ENCODE assay signal across 9 mouse cellular contexts in the genomic region with DNA sequence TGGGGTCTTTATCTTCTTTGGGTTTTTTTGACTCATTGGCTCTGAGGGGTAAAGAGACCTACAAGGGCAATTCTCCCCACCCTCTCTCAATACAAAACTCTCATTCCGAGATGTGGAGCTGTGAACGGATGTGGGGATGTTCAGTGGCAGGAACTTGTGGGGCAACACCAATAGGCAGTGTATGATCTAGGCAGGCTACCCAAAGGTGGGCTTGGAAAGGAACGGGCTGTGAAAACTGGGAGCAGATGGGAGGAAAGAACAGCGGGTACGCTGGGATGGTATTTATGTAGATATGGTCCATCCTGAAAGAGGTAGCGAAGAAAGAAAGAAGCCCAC. TPM values are rescaled to one million over a fixed set of nuclear protein-coding genes. Genes with fewer than 3 reads are reported as not detected.
DNase-seq lines count a peak whose midpoint lies in the region; ATAC-seq and TF ChIP-seq lines count a peak whose summit lies in the region.
"Had no signal": no experiment of that assay in that cellular context is flagged by ENCODE, and none has a peak within 500 bp of the region (broad histone marks: within the 10 kb centered on the region; RNA-seq: fewer than 3 reads in every experiment).

No protein-coding gene starts in this region.

- no peaks in the 10 kb centered on the region for H3K9me3 ChIP-seq in forebrain, embryonic 12.5 days
- H3K9me3 ChIP-seq in limb, embryonic 14.5 days (ENCODE audit: control insufficient read depth, low read length): no peaks in the 10 kb centered on the region
- no peaks in the 10 kb centered on the region for H3K9me3 ChIP-seq in stomach, embryonic 14.5 days (ENCODE audit: control insufficient read depth, low read depth, low read length)

- H3K27me3 ChIP-seq in liver, adult 2 months (ENCODE audit: control insufficient read depth, insufficient read depth, low read length): peaks cover 10% of the 10 kb centered on the region; the same call in 1 of the 2 replicates
- H3K27me3 ChIP-seq in forebrain, embryonic 12.5 days: peaks cover 78% of the 10 kb centered on the region
- H3K27me3 ChIP-seq in limb, embryonic 14.5 days (ENCODE audit: control insufficient read depth, insufficient read depth, low read length): peaks cover 33% of the 10 kb centered on the region
- peaks cover 22% of the 10 kb centered on the region for H3K27me3 ChIP-seq in stomach, embryonic 14.5 days (ENCODE audit: control insufficient read depth, insufficient read depth, low read length)

- no peak for TF ChIP-seq CTCF in liver, adult 2 months (IDR thresholded peaks at IDR 0.05; ENCODE audit: low read depth, low read length)

- H3K27ac ChIP-seq in liver, adult 2 months (replicated peaks; ENCODE audit: insufficient read depth, low read depth, low read length): no peak overlapping the region
- H3K27ac ChIP-seq in forebrain, embryonic 12.5 days: no peak overlapping the region
- H3K27ac ChIP-seq in limb, embryonic 14.5 days (replicated peaks; ENCODE audit: low read depth, low read length): no peak overlapping the region
- no peak overlapping the region for H3K27ac ChIP-seq in stomach, embryonic 14.5 days (ENCODE audit: low read length)

- H3K4me3 ChIP-seq in liver, adult 2 months (ENCODE audit: insufficient read depth, low read depth, low read length): peak overlapping the region; percentile 55; the same call in 1 of the 2 replicates
- peak overlapping the region; percentile 63 for H3K4me3 ChIP-seq in forebrain, embryonic 12.5 days (replicated peaks)
- peak overlapping the region; percentile 56 for H3K4me3 ChIP-seq in limb, embryonic 14.5 days (replicated peaks; ENCODE audit: low read length)
- H3K4me3 ChIP-seq in stomach, embryonic 14.5 days (ENCODE audit: low read depth, low read length): peak overlapping the region; percentile 63

- WGBS in liver, adult 2 months: 15% methylated on average over 6 of the region's 6 CpGs
- 13% methylated on average over 6 of the region's 6 CpGs for WGBS in forebrain, embryonic 12.5 days
- 11% methylated on average over 6 of the region's 6 CpGs for WGBS in limb, embryonic 14.5 days
- 9% methylated on average over 6 of the region's 6 CpGs for WGBS in stomach, embryonic 14.5 days

- H3K4me1 ChIP-seq in liver, adult 2 months (ENCODE audit: control insufficient read depth, insufficient read depth, low read length): peaks cover 3% of the 10 kb centered on the region; the same call in 1 of the 2 replicates
- peaks cover 23% of the 10 kb centered on the region for H3K4me1 ChIP-seq in forebrain, embryonic 12.5 days
- H3K4me1 ChIP-seq in limb, embryonic 14.5 days (ENCODE audit: control insufficient read depth, insufficient read depth, low read length): no peaks in the 10 kb centered on the region
- H3K4me1 ChIP-seq in stomach, embryonic 14.5 days (ENCODE audit: control insufficient read depth, insufficient read depth, low read length): peaks cover 5% of the 10 kb centered on the region; the same call in 1 of the 2 replicates

- no peaks in the 10 kb centered on the region for H3K79me2 ChIP-seq in liver, adult 2 months (ENCODE audit: control insufficient read depth, insufficient read depth, low read length)

- TF ChIP-seq POLR2A in liver, adult 2 months (IDR thresholded peaks at IDR 0.05; ENCODE audit: extremely low read depth, insufficient read depth, low read length): no peak
- no peak for TF ChIP-seq POLR2A in limb, embryonic 14.5 days (IDR thresholded peaks at IDR 0.05; ENCODE audit: borderline replicate concordance, extremely low read depth, insufficient read depth, insufficient read length)

- no peak for ATAC-seq in forebrain, embryonic 12.5 days (ENCODE audit: low FRiP score)
- ATAC-seq in limb, embryonic 14.5 days (ENCODE audit: low FRiP score, low read depth): 0 out of 2 replicates have a peak, but pooled peaks have one; percentile 4
- ATAC-seq in stomach, embryonic 14.5 days (ENCODE audit: insufficient number of reproducible peaks, insufficient read depth, low FRiP score, low read depth): no peak

- H3K4me2 ChIP-seq in forebrain, embryonic 12.5 days: peak overlapping the region; percentile 100
- peak overlapping the region; percentile 95 for H3K4me2 ChIP-seq in limb, embryonic 14.5 days (replicated peaks; ENCODE audit: low read depth, low read length, severe bottlenecking)
- H3K4me2 ChIP-seq in stomach, embryonic 14.5 days (replicated peaks; ENCODE audit: low read depth, low read length): peak overlapping the region; percentile 100

- no peak overlapping the region for H3K9ac ChIP-seq in liver, adult 2 months (ENCODE audit: low read depth, low read length)
- peak overlapping the region; percentile 69 for H3K9ac ChIP-seq in forebrain, embryonic 12.5 days
- no peak overlapping the region for H3K9ac ChIP-seq in limb, embryonic 14.5 days (ENCODE audit: low read depth, low read length, severe bottlenecking)
- no peak overlapping the region for H3K9ac ChIP-seq in stomach, embryonic 14.5 days (replicated peaks; ENCODE audit: low read depth, low read length)

- DNase-seq in liver, adult 2 months (ENCODE audit: extremely low read depth, low read depth, low spot score): no peak
- no peak for DNase-seq in liver
- no peak for DNase-seq in limb, embryonic 14.5 days (ENCODE audit: low spot score)
- DNase-seq in urinary bladder, postnatal 10 days (ENCODE audit: low spot score): no peak
- no peak for DNase-seq in right cerebral cortex, postnatal 4 days

- no peaks in the 10 kb centered on the region for H3K36me3 ChIP-seq in liver, adult 2 months (ENCODE audit: control insufficient read depth, insufficient read depth, low read length)
- no peaks in the 10 kb centered on the region for H3K36me3 ChIP-seq in forebrain, embryonic 12.5 days (replicated peaks)
- no peaks in the 10 kb centered on the region for H3K36me3 ChIP-seq in limb, embryonic 14.5 days (ENCODE audit: control insufficient read depth, insufficient read depth, low read length)
- H3K36me3 ChIP-seq in stomach, embryonic 14.5 days (ENCODE audit: control insufficient read depth, insufficient read depth, low read length): no peaks in the 10 kb centered on the region

RNA-seq across cellular contexts. Expression of a gene that starts 0.2 kb away (rescaled TPM):
- total RNA-seq in liver, adult 2 months (2014; rRNA removed): not detected in 2 replicates
- polyA plus RNA-seq in liver, adult 2 months (2012; rRNA removed): not detected in 2 replicates
- 1.5 and 2.0 TPM in 2 replicates for polyA plus RNA-seq in forebrain, embryonic 12.5 days (2016; fragmentation: Nextera tagmentation; extraction: Ambion mirVana)
- 20.8 and 24.2 TPM in 2 replicates for polyA plus RNA-seq in limb, embryonic 14.5 days (2012; rRNA removed)
- 10.1 and 10.3 TPM in 2 replicates for polyA plus RNA-seq in limb, embryonic 14.5 days (2014; fragmentation: Nextera tagmentation; extraction: Ambion mirVana)
- polyA plus RNA-seq in stomach, embryonic 14.5 days (2014; fragmentation: Nextera tagmentation; extraction: Ambion mirVana): 2.8 and 3.9 TPM in 2 replicates
- total RNA-seq: neutrophil, adult 5-6 weeks had no signal

RNA-seq across cellular contexts. Expression of a gene that starts 14.2 kb away (rescaled TPM):
- 2.5 and 3.7 TPM in 2 replicates for total RNA-seq in liver, adult 2 months (2014; rRNA removed)
- polyA plus RNA-seq in liver, adult 2 months (2012; rRNA removed): 8.2 and 13.2 TPM in 2 replicates
- 56.0 and 58.4 TPM in 2 replicates for polyA plus RNA-seq in forebrain, embryonic 12.5 days (2016; fragmentation: Nextera tagmentation; extraction: Ambion mirVana)
- polyA plus RNA-seq in limb, embryonic 14.5 days (2012; rRNA removed): 117 and 140 TPM in 2 replicates
- polyA plus RNA-seq in limb, embryonic 14.5 days (2014; fragmentation: Nextera tagmentation; extraction: Ambion mirVana): 50.6 and 64.7 TPM in 2 replicates
- polyA plus RNA-seq in stomach, embryonic 14.5 days (2014; fragmentation: Nextera tagmentation; extraction: Ambion mirVana): 46.4 and 48.8 TPM in 2 replicates

RNA-seq across cellular contexts. Expression of a gene that starts 31.2 kb away (rescaled TPM):
- total RNA-seq in liver, adult 2 months (2014; rRNA removed): 2.1 and 3.6 TPM in 2 replicates
- polyA plus RNA-seq in liver, adult 2 months (2012; rRNA removed): 10.3 and 17.3 TPM in 2 replicates
- polyA plus RNA-seq in forebrain, embryonic 12.5 days (2016; fragmentation: Nextera tagmentation; extraction: Ambion mirVana): 7.6 and 8.7 TPM in 2 replicates
- 15.5 and 20.9 TPM in 2 replicates for polyA plus RNA-seq in limb, embryonic 14.5 days (2012; rRNA removed)
- 5.8 and 7.3 TPM in 2 replicates for polyA plus RNA-seq in limb, embryonic 14.5 days (2014; fragmentation: Nextera tagmentation; extraction: Ambion mirVana)
- 4.6 and 4.9 TPM in 2 replicates for polyA plus RNA-seq in stomach, embryonic 14.5 days (2014; fragmentation: Nextera tagmentation; extraction: Ambion mirVana)

RNA-seq across cellular contexts. Expression of a gene that starts 43.7 kb away (rescaled TPM):
- not detected in 2 replicates for total RNA-seq in liver, adult 2 months (2014; rRNA removed)
- 0.09 and 0.16 TPM in 2 replicates for polyA plus RNA-seq in liver, adult 2 months (2012; rRNA removed)
- polyA plus RNA-seq in forebrain, embryonic 12.5 days (2016; fragmentation: Nextera tagmentation; extraction: Ambion mirVana): 3.0 and 3.2 TPM in 2 replicates
- polyA plus RNA-seq in limb, embryonic 14.5 days (2012; rRNA removed): 4.3 and 5.8 TPM in 2 replicates
- 1.4 and 2.0 TPM in 2 replicates for polyA plus RNA-seq in limb, embryonic 14.5 days (2014; fragmentation: Nextera tagmentation; extraction: Ambion mirVana)
- 0.55 and 0.85 TPM in 2 replicates for polyA plus RNA-seq in stomach, embryonic 14.5 days (2014; fragmentation: Nextera tagmentation; extraction: Ambion mirVana)
- total RNA-seq: gastrocnemius, adult 8-10 months had no signal

RNA-seq across cellular contexts. Expression of a gene that starts 49.1 kb away (rescaled TPM):
- 24.6 and 25.5 TPM in 2 replicates for total RNA-seq in liver, adult 2 months (2014; rRNA removed)
- 229 and 271 TPM in 2 replicates for polyA plus RNA-seq in liver, adult 2 months (2012; rRNA removed)
- polyA plus RNA-seq in forebrain, embryonic 12.5 days (2016; fragmentation: Nextera tagmentation; extraction: Ambion mirVana): 58.9 and 61.6 TPM in 2 replicates
- polyA plus RNA-seq in limb, embryonic 14.5 days (2012; rRNA removed): 92.5 and 136 TPM in 2 replicates
- 134 and 142 TPM in 2 replicates for polyA plus RNA-seq in limb, embryonic 14.5 days (2014; fragmentation: Nextera tagmentation; extraction: Ambion mirVana)
- 104 and 106 TPM in 2 replicates for polyA plus RNA-seq in stomach, embryonic 14.5 days (2014; fragmentation: Nextera tagmentation; extraction: Ambion mirVana)
